Mouse (Mus musculus): Measurements from ENCODE around the gene Cfi. TPM values are rescaled to one million over a fixed set of nuclear protein-coding genes. Genes with fewer than 3 reads are reported as not detected.
A peak's percentile ranks its signal among the peaks of the same experiment; 100 is the strongest.

Gene Cfi
- polyA plus RNA-seq, 1 experiment from 2014 or later, result 0.09 TPM

GRCm38 (mm10) chr3:129903866-129904265 is 68.2 kb downstream of the Cfi start:
- Histone ChIP-seq H3K4me1 (peaks cover 17% of the 10 kb centered on the region), H3K9me3 (no peaks in the 10 kb centered on the region), H3K27ac (no peak overlapping the region), H3K9ac (no peak overlapping the region), H3K27me3 (no peaks in the 10 kb centered on the region), H3K36me3 (replicated peaks) (peaks cover 15% of the 10 kb centered on the region), H3K4me2 (no peak overlapping the region), H3K4me3 (replicated peaks) (no peak overlapping the region)
- ATAC-seq (ENCODE audit: low FRiP score), result no peak
- WGBS, result 87% methylated on average over 8 of the region's 8 CpGs

- H3K9ac ChIP-seq, result no peak overlapping the region
- WGBS, result 93% methylated on average over 7 of the region's 7 CpGs
- H3K27ac ChIP-seq, result no peak overlapping the region
- H3K9me3 ChIP-seq, result no peaks in the 10 kb centered on the region
- peaks cover 22% of the 10 kb centered on the region for H3K36me3 ChIP-seq (replicated peaks)
- ATAC-seq (ENCODE audit: low FRiP score), result no peak
- H3K27me3 ChIP-seq, result no peaks in the 10 kb centered on the region
- peaks cover 17% of the 10 kb centered on the region for H3K4me1 ChIP-seq
- H3K4me2 ChIP-seq, result no peak overlapping the region
- no peak overlapping the region for H3K4me3 ChIP-seq (replicated peaks)
Observed at GRCm38 (mm10) chr3:129904381-129905132, 68.9 kb downstream of the Cfi start.

GRCm38 (mm10) chr3:129912025-129912424 is 76.3 kb downstream of the Cfi start:
- Histone ChIP-seq H3K4me2 (no peak overlapping the region), H3K4me3 (replicated peaks) (no peak overlapping the region), H3K9ac (no peak overlapping the region), H3K27me3 (no peaks in the 10 kb centered on the region), H3K36me3 (replicated peaks) (peaks cover 51% of the 10 kb centered on the region), H3K27ac (no peak overlapping the region), H3K4me1 (no peaks in the 10 kb centered on the region), H3K9me3 (no peaks in the 10 kb centered on the region)
- ATAC-seq (ENCODE audit: low FRiP score), result no peak
- WGBS, result 93% methylated on average over 14 of the region's 14 CpGs

- no peak overlapping the region for H3K9ac ChIP-seq
- H3K4me3 ChIP-seq (replicated peaks), result no peak overlapping the region
- ATAC-seq (ENCODE audit: low FRiP score), result no peak
- H3K4me1 ChIP-seq, result 0 out of 2 replicates have a peak, but pooled peaks cover 1% of the 10 kb centered on the region
- H3K36me3 ChIP-seq (replicated peaks), result peaks cover 47% of the 10 kb centered on the region
- WGBS, result 91% methylated on average over 13 of the region's 13 CpGs
- no peak overlapping the region for H3K4me2 ChIP-seq
- H3K27ac ChIP-seq, result no peak overlapping the region
- no peaks in the 10 kb centered on the region for H3K27me3 ChIP-seq
- no peaks in the 10 kb centered on the region for H3K9me3 ChIP-seq
Observed at GRCm38 (mm10) chr3:129913241-129913640, 77.6 kb downstream of the Cfi start.

- Histone ChIP-seq H3K4me3 (replicated peaks) (no peak overlapping the region), H3K27me3 (no peaks in the 10 kb centered on the region; the same call in 1 of the 2 replicates), H3K4me1 (0 out of 2 replicates have a peak, but pooled peaks cover 6% of the 10 kb centered on the region), H3K9ac (no peak overlapping the region), H3K36me3 (replicated peaks) (peaks cover 16% of the 10 kb centered on the region), H3K9me3 (no peaks in the 10 kb centered on the region), H3K27ac (no peak overlapping the region), H3K4me2 (no peak overlapping the region)
- ATAC-seq (ENCODE audit: low FRiP score), result no peak
- 83% methylated on average over 3 of the region's 3 CpGs for WGBS
Observed at GRCm38 (mm10) chr3:129917424-129917823, 81.7 kb downstream of the Cfi start.

- no peak overlapping the region for H3K4me2 ChIP-seq
- H3K9ac ChIP-seq, result no peak overlapping the region
- peak; percentile 87 for ATAC-seq (ENCODE audit: low FRiP score)
- WGBS, result 12% methylated on average over 13 of the region's 13 CpGs
- H3K27me3 ChIP-seq, result no peaks in the 10 kb centered on the region; the same call in 1 of the 2 replicates
- H3K9me3 ChIP-seq, result no peaks in the 10 kb centered on the region
- no peak overlapping the region for H3K4me3 ChIP-seq (replicated peaks)
- H3K27ac ChIP-seq, result no peak overlapping the region
- H3K36me3 ChIP-seq (replicated peaks), result peaks cover 8% of the 10 kb centered on the region; the same call in 1 of the 2 replicates
- 0 out of 2 replicates have a peak, but pooled peaks cover 6% of the 10 kb centered on the region for H3K4me1 ChIP-seq
Observed at GRCm38 (mm10) chr3:129918434-129918833, 82.8 kb downstream of the Cfi start.

- H3K9ac ChIP-seq, result no peak overlapping the region
- H3K36me3 ChIP-seq (replicated peaks), result no peaks in the 10 kb centered on the region
- H3K4me2 ChIP-seq, result no peak overlapping the region
- H3K27ac ChIP-seq, result no peak overlapping the region
- ATAC-seq (ENCODE audit: low FRiP score), result no peak
- H3K27me3 ChIP-seq, result no peaks in the 10 kb centered on the region; the same call in 1 of the 2 replicates
- WGBS, result 91% methylated on average over 7 of the region's 7 CpGs
- no peak overlapping the region for H3K4me3 ChIP-seq (replicated peaks)
- H3K4me1 ChIP-seq, result 0 out of 2 replicates have a peak, but pooled peaks cover 1% of the 10 kb centered on the region
- no peaks in the 10 kb centered on the region for H3K9me3 ChIP-seq
Observed at GRCm38 (mm10) chr3:129923581-129923980, 87.9 kb downstream of the Cfi start.

Other genes starting within 250 kb of the Cfi start
- 1.6 and 2.7 TPM in 2 replicates for gene Egf, start 80.6 kb upstream of the Cfi start, polyA plus RNA-seq (2016; fragmentation: Nextera tagmentation; extraction: Ambion mirVana)
- not detected in 2 replicates for gene Lrit3, start 31.9 kb upstream of the Cfi start, polyA plus RNA-seq (2016; fragmentation: Nextera tagmentation; extraction: Ambion mirVana)
- gene Rrh, start 13.3 kb upstream of the Cfi start, polyA plus RNA-seq (2016; fragmentation: Nextera tagmentation; extraction: Ambion mirVana), result 0.15 and 0.37 TPM in 2 replicates
- gene Gar1, start 4.5 kb upstream of the Cfi start, polyA plus RNA-seq (2016; fragmentation: Nextera tagmentation; extraction: Ambion mirVana), result 98.7 and 102 TPM in 2 replicates
- 31.8 and 33.0 TPM in 2 replicates for gene Pla2g12a, start 42.7 kb downstream of the Cfi start, polyA plus RNA-seq (2016; fragmentation: Nextera tagmentation; extraction: Ambion mirVana)
- gene Casp6, start 65.5 kb downstream of the Cfi start, polyA plus RNA-seq (2016; fragmentation: Nextera tagmentation; extraction: Ambion mirVana), result 55.4 and 60.9 TPM in 2 replicates
- gene Mcub, start 134.3 kb downstream of the Cfi start, polyA plus RNA-seq (2016; fragmentation: Nextera tagmentation; extraction: Ambion mirVana), result 3.3 and 5.3 TPM in 2 replicates
- 33.7 and 34.7 TPM in 2 replicates for gene Sec24b, start 225.7 kb downstream of the Cfi start, polyA plus RNA-seq (2016; fragmentation: Nextera tagmentation; extraction: Ambion mirVana)

All from forebrain, embryonic 12.5 days (tissue).